Mouse (Mus musculus) cortical plate, adult 2 months (tissue): Measurements from ENCODE around the gene C1qtnf7.

Experiments used
- CTCF ChIP-seq: fragments of 200-500 bp; IDR thresholded peaks from 2 replicates; pipeline ENCODE4 v1.5.1; 2011; ENCODE audit warnings: mild to moderate bottlenecking, control low read depth, low read length; ENCODE audit not compliant: insufficient read depth; ENCODE audit errors: extremely low read depth
- POLR2A ChIP-seq: fragments of 200-500 bp; IDR thresholded peaks from 2 replicates; pipeline ENCODE4 v1.6.1; 2011; ENCODE audit warnings: mild to moderate bottlenecking, low read length, control low read depth; ENCODE audit not compliant: insufficient read depth; ENCODE audit errors: extremely low read depth

- TF ChIP-seq POLR2A (no peak), CTCF (no peak)
These were observed 146.2 kb downstream of the C1qtnf7 start for GRCm38 (mm10) chr5:43661498-43661897.
